Mouse (Mus musculus) MEL (cell line): Measurements from ENCODE around the gene Sec61g.
A peak's percentile ranks its signal among the peaks of the same experiment; 100 is the strongest.

ENCODE experiments used
- CHD2 ChIP-seq: IDR thresholded peaks from 2 replicates; pipeline ENCODE4 v1.6.1; 2011; ENCODE audit warnings: low read length, improper control_type of control experiment
- CTCF ChIP-seq, 3 experiments: IDR thresholded peaks in 2 of 3; conservative IDR thresholded peaks in 1 of 3; 2 replicates each; pipeline ENCODE4 v1.5.1; 2011 to 2012; ENCODE audit warnings: low read length in 3 of 3, low read depth in 2 of 3, mild to moderate bottlenecking in 2 of 3, improper control_type of control experiment in 1 of 3, inconsistent platforms in 1 of 3, mixed read lengths in 1 of 3, moderate library complexity in 1 of 3; ENCODE audit not compliant: control insufficient read depth in 1 of 3, insufficient read depth in 1 of 3, poor library complexity in 1 of 3, severe bottlenecking in 1 of 3
- EP300 ChIP-seq, 2 experiments: IDR thresholded peaks; 2 replicates each; pipeline ENCODE4 v1.6.1; 2011; ENCODE audit warnings: improper control_type of control experiment in 2 of 2, low read length in 2 of 2, low read depth in 1 of 2, mild to moderate bottlenecking in 1 of 2
- MAX ChIP-seq: IDR thresholded peaks from 2 replicates; pipeline ENCODE4 v1.6.1; 2011; ENCODE audit warnings: low read length, improper control_type of control experiment
- MXI1 ChIP-seq: IDR thresholded peaks from 2 replicates; pipeline ENCODE4 v1.6.1; 2011; ENCODE audit warnings: mild to moderate bottlenecking, low read depth, low read length, improper control_type of control experiment
- POLR2A ChIP-seq, 2 experiments: IDR thresholded peaks; 2 replicates each; pipeline ENCODE4 v1.6.1; 2011 to 2012; ENCODE audit warnings: low read length in 2 of 2, mild to moderate bottlenecking in 2 of 2, control low read depth in 1 of 2, improper control_type of control experiment in 1 of 2, low read depth in 1 of 2, moderate library complexity in 1 of 2; ENCODE audit not compliant: control insufficient read depth in 1 of 2, insufficient read depth in 1 of 2, poor library complexity in 1 of 2
- POLR2AphosphoS2 ChIP-seq: IDR thresholded peaks from 2 replicates; pipeline ENCODE4 v1.6.1; 2011; ENCODE audit warnings: low read length, improper control_type of control experiment
- SIN3A ChIP-seq: IDR thresholded peaks from 2 replicates; pipeline ENCODE4 v1.6.1; 2012; ENCODE audit warnings: low read length, improper control_type of control experiment, inconsistent platforms
- TAL1 ChIP-seq: IDR thresholded peaks from 2 replicates; pipeline ENCODE4 v1.6.1; 2012; ENCODE audit warnings: mild to moderate bottlenecking, inconsistent platforms, low read length, moderate library complexity, mixed read lengths
- TCF12 ChIP-seq: IDR thresholded peaks from 2 replicates; pipeline ENCODE4 v1.6.1; 2014; ENCODE audit warnings: low read depth, mild to moderate bottlenecking, inconsistent platforms, low read length, improper control_type of control experiment, moderate library complexity
- UBTF ChIP-seq: IDR thresholded peaks from 2 replicates; pipeline ENCODE4 v1.6.1; 2012; ENCODE audit warnings: low read depth, mild to moderate bottlenecking, inconsistent platforms, low read length, improper control_type of control experiment, moderate library complexity, borderline replicate concordance; ENCODE audit not compliant: insufficient read depth
- ZKSCAN1 ChIP-seq: IDR thresholded peaks from 2 replicates; pipeline ENCODE4 v1.6.1; 2012; ENCODE audit warnings: low read depth, mild to moderate bottlenecking, inconsistent platforms, low read length, improper control_type of control experiment, moderate library complexity

GRCm38 (mm10) chr11:16498756-16499680 is 9.3 kb downstream of the Sec61g start:
- no peak for TF ChIP-seq EP300 (IDR thresholded peaks at IDR 0.05; ENCODE audit: low read depth in 1 of 2, low read length in 2 of 2)
- no peak for TF ChIP-seq CTCF (IDR thresholded peaks at IDR 0.05 in 2 of 3, conservative IDR thresholded peaks at IDR 0.05 in 1 of 3; ENCODE audit: control insufficient read depth in 1 of 3, insufficient read depth in 1 of 3, low read depth in 2 of 3, low read length in 3 of 3, poor library complexity in 1 of 3, severe bottlenecking in 1 of 3)
- no peak for TF ChIP-seq TAL1
- TF ChIP-seq MXI1, result no peak
- no peak for TF ChIP-seq POLR2A (IDR thresholded peaks at IDR 0.05; ENCODE audit: control insufficient read depth in 1 of 2, insufficient read depth in 1 of 2, low read depth in 1 of 2, low read length in 2 of 2, poor library complexity in 1 of 2)
- TF ChIP-seq UBTF, result no peak
- peak; percentile 85 for TF ChIP-seq POLR2AphosphoS2
- no peak for TF ChIP-seq ZKSCAN1
- TF ChIP-seq TCF12, result no peak
- no peak for TF ChIP-seq CHD2
- no peak for TF ChIP-seq MAX
- TF ChIP-seq SIN3A, result no peak
